Mouse (Mus musculus) regulatory T cell (primary cell): ENCODE measurements at regions not wholly inside any gene's neighbourhood (a gene's known extent, or its start where the extent isn't known, plus 50 kb on each side); places are given as distances from the start of the nearest gene placed in this dataset.

Source experiments
- in situ Hi-C: fragments of 300-600 bp; cut with MboI, MseI; formaldehyde crosslinking; loops from one replicate; pipeline ENCODE4 v1.15.1; 2025; ENCODE audit warnings: high pct_unique_total_duplicates

DNA sequence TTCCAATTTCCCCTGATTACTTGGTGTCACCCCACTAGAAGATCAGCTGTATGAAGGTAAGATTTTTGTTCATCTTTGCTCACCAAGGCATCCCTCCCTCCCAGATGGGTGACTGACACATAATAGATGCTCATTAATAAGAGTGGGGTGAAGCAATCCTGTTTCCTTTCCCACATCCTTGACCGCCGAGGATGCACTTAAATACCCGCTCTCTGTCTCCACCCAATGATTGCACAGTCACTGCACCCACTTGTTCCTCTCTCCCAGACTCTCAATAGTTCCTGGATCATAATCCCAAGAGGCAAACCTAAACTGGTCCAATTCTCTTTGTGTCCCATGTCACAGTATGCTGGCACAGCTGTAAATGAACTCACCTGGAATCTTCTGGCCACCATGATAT lies 86.4 kb upstream of the Ccn6 start:
- in situ Hi-C loops, result no loop called here

DNA sequence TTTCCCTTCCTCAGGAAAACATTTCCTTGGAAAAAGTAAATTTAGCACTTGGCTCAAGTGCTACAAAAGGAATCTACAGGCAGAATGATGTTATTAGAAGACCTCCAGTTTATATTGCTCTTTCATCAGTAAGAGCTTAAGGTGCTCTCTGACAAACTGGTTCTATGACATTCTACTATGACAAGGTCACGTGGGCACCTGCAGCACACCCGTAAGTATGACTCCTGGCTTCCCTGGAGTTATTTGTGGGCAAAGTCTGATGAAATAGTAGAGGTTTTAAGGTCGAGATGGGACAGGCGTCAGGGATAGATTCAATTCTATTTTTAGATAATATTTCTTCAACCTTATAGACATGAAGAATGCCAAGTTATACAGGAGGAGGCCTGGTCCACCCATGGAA lies 84.9 kb upstream of the Ccn6 start:
- in situ Hi-C loops, result no loop called here

DNA sequence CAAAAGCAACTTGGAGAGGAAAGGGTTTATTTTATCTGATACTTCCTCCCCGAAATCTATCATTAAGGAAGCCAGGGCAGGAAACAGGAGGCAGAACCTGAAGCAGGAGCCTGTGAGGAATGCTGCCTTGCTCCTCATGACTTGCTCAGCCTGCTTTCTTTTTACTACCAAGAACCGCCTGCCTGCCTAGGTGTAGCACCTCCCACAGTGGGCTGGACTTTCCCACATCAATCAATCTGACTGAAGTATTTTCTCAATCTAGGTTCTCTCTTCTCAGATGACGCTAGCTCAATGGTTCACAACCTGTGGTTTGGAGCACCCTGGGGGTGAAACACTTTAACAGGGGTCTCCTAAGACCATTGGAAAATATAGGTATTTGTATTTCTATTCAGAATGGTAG lies 83.4 kb upstream of the Ccn6 start:
- in situ Hi-C loops, result no loop called here

DNA sequence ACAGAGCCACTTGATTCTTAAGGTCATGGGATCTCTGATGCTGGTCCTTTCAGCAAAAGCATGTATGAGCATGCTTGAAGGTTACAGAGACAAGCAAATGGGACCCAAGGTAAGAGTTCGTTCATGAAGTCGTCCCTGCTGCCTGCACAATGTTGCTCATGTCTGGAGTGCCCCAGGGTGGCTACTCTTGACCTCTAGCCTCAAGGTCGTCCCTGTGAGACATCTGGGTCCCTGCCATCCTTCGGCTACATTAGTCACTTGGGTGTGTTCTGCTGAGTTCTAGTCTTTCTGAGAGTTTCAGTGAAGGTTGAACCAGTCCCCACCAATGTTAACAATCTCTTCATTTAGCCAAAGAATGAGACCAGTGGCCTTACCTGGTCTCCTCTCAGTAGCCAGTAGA lies 81.5 kb upstream of the Ccn6 start:
- in situ Hi-C loops, result no loop called here

DNA sequence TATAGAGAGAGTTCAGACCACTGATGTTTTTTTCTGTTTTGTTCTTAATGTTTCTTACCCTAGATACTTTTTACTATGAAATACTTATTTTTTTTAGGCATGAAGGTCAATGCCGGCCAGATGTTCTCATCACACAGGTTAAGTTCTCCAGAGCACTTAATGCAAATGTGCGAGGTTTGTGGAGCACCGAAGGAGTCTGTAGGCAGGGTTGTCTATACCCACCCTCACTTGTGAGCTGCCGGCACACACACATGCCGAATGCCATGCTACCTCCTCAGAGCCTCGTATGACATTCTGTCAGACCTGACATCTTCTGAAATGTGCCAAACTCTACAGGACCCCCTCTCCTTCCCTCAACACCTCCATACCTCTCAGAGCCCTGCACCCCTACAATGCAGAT lies 80.5 kb upstream of the Ccn6 start:
- in situ Hi-C loops, result no loop called here

DNA sequence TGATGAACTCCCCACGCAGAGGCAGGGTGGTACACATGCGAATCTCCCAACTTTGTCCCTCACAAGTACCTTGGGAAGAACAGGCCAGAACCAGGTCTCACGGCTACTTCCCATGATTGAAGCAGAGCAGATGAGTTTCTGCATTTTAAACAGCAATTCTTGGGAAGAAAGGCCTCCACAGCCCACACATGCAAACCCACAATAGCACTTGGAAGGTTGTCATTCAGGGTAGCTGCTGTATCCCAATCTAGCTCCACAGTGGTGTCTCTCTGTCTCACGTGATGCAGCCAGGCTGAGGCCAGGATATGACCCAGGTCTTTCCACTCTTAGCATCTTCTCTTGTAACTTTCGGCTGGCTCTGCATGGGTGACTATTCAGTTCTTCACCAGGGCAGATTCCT lies 78.8 kb upstream of the Ccn6 start:
- in situ Hi-C loops, result no loop called here

DNA sequence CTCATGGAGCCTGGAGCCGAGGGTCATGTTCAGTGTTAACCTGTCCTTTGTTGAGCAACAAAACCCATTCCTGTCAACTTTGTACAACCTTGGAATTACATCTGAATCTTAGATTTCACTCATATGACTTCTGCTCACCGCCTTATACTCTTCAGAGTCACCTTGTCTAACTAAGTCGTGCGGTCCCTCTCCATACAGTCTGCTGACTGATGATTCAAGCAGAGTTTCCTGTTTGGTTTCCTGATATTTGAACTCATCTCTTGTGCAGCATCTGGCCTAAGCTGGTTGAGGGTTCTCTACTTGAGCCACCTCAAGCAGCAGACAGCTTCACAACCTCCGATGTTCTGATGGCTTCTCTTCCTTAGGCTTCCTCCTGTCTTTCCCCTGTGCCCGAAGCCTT lies 78.3 kb upstream of the Ccn6 start:
- in situ Hi-C loops, result no loop called here

DNA sequence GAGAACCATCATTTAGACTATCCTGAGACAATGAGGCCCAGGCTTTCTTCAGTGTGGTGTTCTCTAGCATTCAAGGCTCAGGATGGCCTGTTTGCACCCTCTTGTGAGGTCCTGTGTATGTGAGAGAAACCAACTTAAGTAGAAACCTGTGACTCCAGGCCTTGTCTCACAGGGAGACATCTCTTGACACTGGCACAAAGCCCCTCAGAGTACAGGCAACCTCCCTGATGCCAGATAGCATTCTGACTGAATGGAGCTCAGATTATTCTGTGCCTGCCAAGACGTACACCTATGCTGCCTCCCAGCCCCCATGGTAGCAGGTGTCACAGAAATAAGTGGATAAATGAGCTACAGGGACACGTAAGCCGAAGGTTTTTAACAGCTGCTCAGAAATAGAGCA lies 77.9 kb upstream of the Ccn6 start:
- in situ Hi-C loops, result no loop called here

DNA sequence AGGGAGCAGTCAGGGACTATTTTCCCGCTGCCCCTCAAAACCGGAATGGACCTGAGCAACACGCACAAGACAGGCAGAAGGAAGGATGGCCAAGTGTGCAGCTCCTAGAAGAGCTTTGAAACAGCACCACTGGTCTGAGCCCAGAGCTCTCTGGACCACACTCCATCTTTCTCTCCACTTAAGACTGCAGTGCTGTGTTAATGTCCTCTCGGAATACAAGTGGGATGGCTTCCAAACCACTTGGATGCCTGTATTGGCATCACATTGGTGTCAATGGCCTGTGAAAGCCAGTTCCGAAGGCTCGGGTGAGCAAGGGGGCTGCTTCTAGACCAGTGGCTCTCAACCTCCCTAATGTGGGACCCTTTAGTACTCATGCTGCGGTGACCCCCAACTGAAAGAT lies 77.4 kb upstream of the Ccn6 start:
- in situ Hi-C loops, result no loop called here

DNA sequence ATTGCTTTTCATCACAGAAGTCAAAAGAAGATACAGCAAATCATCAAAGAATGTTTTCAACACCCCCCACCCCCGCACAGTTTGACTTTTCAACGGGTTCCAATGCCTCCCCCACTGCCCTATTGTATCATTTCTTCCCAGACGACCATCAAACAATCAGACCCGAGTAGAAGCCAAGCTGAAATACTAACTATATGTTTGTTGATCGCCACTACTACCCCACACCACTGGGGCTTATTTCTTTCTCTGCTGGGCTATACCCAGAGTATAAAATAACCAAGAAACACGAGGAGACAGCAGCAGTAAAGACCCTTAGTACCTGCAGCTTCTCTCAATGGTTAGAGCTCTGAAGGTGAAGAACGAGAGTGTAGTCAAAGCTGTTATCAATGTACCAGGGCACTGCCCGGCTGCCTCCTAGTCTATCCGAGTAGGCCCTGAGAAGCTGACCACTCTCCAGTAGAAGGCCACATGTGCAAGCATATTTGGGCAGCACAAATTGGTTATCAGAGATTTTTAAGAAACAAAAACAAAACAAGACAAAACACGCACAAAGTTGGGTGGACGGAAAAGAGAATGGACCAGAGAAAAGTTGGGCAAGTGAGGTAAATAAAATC lies 76.7 kb upstream of the Ccn6 start:
- in situ Hi-C loops, result no loop called here

DNA sequence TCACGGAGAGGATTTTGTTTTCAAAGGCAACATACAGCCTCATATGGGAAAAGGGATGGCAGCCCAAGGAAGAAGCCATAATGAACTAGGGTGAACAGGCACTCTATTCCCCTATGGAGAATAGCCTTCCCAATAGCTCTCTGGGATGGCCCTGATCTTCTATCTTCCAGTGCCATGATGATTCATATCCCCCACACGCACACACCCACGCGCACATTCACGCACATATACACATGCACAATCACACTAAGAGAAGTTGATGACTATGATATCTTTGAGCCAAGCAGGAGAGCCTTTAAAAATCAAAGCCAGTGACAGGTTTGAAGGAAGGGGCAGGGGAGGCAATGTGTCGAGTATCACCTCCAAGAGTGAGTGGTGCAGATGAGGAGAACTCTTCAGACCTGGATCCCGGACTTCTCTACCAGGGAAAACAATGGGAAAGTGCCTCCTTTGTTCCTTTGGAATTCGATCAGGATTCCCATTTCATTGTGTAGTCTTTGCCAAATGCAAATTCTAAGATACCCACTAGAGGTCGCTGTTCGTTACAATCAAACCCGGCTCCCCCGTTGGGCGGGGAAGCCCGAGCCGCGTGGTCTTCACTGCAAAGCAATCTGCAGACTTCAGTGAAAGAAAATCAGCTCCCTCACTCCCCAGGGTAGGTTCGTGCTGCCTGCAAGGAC lies 76.0 kb upstream of the Ccn6 start:
- in situ Hi-C loops, result loop anchor here (5.0 to 10.0 kb wide), 3 partner anchors 65 to 283 kb away; no protein-coding TSS in a partner anchor

DNA sequence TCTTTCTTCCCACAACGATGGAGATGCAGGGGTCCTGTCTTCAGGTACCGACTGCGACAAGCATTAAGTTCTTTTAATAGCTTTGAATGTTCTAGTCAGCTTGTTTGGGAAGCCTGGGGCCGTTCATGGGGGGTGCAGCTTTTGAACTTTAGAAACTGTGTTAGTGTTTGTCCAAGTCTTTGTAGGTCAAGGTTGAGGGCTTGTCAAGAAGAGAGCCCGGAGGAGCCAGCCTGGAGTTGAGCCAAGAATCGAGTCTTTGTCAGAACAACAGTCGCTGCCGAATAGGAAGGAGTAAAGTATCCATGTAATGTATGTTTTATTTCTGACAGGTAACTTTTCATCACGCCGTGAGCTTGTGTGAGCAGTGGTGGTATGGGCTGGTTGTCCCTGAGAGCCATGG lies 75.0 kb upstream of the Ccn6 start:
- in situ Hi-C loops, result loop anchor here (5.0 to 10.0 kb wide), 3 partner anchors 64 to 284 kb away; no protein-coding TSS in a partner anchor

DNA sequence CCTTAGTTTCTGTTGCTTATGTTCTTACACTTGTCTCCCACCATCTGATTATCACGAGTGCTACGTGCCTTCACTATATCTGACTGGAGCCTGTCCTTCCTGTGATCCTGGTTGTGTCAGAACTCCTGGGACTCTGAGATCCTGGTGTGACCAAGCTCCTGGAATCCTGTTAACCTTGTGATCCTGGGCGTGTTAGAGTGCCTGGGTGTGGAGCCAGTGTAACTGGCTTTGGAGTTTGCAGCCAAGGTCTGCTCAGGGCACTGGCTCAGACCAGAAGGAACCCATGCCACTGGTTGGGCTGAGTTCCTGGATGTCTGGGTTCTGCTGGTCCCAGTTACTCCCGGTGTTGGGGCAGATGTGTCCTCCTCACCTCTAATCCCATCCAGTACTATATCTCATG lies 74.0 kb upstream of the Ccn6 start:
- in situ Hi-C loops, result loop anchor here (5.0 to 10.0 kb wide), 3 partner anchors 63 to 285 kb away; no protein-coding TSS in a partner anchor

DNA sequence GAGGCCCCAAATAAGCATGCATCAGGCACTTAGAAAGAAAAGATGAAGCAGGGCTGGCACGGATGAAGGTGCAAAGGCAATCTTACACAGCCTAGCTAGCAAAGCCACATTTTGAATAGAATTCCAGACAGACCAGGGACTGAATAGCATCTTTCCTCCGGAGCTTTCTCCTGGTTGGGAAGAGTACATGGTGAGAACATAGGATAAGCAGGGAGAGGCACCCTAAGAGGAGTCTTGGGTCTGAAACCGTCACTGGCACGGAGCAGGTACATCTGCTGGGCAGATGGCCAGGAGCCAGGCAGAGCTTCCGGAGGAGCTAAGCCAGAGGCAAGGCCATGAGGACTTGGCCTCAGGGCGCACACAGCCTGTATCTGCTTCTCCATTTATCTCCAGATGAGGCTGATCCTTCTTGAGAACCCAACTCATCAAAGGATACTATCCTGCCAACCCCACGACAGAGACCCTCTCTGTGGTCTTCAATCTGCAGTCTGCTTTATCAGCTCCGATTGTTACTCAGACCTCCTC lies 70.4 kb upstream of the Ccn6 start:
- in situ Hi-C loops, result loop anchor here (10.0 kb wide), 2 partner anchors 59 to 211 kb away; no protein-coding TSS in a partner anchor

DNA sequence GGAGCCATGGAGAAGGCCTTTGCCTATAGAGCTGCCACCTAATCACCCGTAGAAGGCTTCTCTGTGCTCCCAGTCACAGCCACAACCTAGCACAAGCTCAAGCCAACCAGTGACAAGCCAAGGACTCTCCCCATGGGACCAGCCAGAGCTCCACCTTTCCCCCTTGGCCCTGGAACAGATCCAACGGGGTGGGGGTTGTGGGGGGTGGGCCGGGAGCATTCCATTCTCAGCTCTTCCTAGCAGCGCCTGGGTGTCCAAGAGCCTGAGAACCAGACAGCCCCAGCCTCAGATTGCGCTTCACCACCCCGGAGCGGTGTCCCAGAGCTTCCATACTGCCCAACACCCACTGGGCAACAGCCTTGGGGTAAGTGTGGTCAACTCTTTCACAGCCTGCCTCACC lies 69.6 kb upstream of the Ccn6 start:
- in situ Hi-C loops, result loop anchor here (10.0 kb wide), 2 partner anchors 58 to 212 kb away; no protein-coding TSS in a partner anchor

DNA sequence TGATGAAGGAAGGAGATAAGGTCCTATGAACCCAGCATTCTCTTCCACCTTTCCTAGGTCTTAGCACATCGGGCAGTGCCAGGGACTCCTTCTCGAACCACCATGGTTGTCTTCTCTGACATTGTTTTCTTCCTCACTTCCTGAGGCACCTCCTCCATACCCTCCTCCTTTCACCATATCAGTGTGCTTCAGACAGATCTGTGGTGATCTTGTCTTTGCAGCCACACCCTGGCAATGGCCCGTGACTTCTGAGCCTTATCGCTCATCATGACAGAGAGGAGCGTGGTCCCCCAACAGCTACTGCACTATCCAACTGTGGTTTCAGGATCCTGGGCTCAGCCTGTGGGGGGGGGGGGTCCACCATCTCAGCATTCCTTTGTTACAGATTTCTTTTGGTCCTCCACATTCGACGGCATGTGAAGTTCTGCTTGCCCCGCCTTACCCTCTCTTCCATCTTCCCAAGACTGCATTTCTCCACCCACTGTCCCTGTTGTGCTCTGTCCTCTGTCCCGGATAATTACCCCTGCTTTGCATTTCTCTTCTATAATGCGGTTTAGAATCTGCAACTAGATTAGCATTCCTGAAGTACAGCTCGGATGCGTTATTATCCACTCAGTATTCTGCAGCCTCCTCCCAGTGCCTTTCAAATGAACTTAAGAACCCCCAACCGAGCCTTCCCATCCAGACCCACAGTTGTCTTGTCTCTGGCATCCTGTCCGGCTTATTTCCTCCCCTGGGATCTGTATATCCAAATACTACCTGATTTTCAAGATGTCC lies 67.2 kb upstream of the Ccn6 start:
- in situ Hi-C loops, result loop anchor here (10.0 kb wide), 2 partner anchors 56 to 214 kb away; no protein-coding TSS in a partner anchor

DNA sequence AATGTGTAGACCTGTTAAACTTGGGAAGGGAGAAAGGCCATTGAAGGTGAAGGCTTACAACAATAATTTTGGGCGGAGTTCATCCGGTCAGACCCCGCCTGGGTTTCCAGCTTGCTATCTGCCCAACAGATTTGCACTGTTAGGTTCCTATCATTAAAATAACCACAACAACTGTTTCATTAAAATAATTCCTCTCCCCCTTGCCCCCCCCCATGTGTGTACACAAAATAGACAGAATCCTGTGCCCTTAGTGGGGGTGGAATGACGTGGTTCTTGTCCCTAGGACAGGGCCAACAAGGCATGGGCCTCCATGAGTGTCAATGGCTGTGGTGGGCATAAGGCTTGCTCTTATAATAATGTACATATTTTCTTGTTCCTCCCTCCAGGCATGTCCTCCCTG lies 65.6 kb upstream of the Ccn6 start:
- in situ Hi-C loops, result no loop called here

DNA sequence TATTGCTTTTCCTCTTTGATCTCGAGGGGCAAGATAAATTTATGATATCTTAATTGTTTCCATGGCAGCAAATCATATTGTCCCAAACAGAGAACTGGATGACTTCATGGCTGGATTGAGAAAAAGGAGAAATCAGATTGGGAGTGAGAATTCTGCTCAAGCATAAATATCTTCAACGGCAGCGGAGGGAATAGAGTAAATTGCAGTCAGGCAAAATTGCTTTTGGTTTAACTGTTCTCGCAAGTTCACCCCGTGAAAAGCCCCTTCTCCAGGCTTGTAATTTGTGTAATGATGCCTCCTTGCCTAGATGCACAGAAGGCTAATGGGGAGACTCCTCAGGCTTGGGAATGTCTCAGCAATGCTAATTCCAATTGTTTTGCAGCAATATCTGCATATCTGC lies 64.4 kb upstream of the Ccn6 start:
- in situ Hi-C loops, result no loop called here

DNA sequence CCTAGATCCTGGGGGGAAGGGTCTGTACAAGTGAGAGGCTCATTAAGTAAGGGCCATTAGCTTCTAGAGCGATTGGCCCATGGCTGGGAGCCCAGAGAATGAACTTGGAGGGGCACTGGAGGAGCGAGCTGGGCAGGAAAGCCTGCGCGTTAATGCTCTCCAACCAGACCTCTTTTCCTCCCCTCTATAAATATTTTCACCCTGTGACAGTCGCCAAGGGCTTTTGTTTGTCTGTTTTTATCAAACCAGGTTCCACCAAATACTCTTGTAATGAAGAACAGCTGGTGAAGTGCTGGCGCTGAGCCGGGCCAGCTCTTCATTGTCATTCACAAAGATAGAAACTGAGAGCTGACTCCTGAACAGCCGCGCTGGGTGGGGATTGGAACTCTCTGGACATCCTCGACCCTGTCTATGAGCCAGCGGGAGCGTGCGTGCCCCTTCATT lies 63.9 kb upstream of the Ccn6 start:
- in situ Hi-C loops, result no loop called here

DNA sequence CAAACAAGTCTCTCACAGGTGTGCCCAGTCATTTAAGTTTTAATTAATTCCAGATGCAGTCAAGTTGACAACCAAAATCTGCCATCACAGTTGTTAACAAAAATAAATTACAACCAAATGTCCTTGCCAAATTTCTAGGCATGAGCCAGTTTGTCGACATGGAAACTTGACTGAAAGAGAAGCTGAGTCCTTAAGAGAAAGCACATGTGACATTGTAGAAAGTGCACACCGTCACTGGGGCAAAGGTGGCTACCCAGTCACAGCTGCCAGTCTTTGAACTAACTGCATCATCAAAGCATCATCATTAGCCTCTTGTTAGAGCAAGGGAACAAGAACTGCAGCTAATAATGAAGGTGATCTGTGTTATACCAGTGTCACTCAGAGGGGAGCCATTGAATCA lies 62.9 kb upstream of the Ccn6 start:
- in situ Hi-C loops, result no loop called here

DNA sequence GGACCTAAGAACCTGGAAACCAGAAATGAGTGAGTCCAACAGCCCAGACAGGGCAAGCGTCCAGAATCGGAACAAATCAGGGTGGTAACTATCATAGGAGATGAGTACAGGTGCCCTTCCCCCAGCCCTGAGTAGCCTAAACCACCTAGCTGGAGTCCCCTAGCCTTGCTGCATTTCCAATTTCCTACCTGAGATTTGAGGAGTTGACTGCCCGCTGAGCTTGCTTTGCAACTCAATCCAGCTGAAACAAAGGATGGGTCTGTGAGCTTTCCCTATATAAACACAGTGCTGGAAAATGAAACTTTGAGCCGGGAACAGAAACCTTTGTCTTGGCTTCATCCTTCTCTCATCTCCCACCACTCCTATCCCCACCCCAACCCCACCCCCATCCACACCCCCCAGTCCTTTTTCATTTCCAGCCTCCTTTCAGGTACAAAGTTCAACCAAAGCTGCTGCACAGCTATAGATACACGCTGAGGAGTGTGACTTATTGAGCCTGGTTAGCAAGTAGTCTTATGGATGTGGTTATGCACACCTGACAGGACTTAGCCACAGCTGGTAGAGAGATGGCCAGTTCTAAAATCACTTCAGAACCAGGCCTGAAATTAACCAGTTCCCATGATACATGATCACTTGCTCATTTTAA lies 61.0 kb upstream of the Ccn6 start:
- in situ Hi-C loops, result no loop called here

DNA sequence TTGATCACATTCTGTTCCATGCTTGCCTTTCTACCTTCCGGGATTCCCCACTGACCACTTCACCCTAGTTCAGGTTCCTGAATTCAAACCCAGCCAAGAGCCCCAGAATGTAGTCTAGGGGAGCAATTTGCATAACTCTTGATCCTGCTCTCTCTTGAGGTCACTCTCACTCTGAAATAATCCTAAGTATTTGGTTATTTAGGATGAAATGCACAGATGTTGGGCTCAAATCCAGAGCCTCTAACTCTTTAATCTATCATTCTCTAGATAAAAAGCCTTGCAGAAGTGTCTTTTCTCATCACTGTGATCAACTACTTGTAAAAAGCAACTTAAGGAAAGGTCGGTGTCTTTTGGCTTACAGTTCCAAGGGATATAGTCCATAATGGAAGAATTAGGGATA lies 57.4 kb upstream of the Ccn6 start:
- in situ Hi-C loops, result no loop called here
